Mouse (Mus musculus): ENCODE data around the gene Golm1.
"Not testable (repeated sequence)": the region's sequence is repeated elsewhere in the genome, so short reads cannot be mapped to it uniquely, and the experiment has no call there.

The Golm1 gene

DNA sequence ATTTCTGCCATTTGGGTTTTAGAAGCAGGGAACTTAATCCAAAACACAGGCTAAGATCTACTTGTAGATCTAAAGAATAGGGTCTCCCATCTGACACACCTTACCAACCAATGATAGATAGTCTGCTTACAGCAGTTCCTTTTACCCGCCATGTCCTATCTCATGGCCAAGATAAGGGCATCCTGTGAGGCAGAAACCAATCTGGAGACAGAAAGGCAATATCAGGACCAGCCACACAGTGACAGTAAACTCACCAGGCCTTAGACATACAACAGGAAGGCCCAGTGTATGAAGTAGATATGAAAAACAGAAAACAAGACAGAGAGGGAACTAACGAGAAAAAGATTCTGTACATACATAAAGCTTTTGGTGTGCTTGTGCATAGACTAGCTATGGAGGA is 32.8 kb downstream of the Golm1 start:
- no peak for DNase-seq

DNA sequence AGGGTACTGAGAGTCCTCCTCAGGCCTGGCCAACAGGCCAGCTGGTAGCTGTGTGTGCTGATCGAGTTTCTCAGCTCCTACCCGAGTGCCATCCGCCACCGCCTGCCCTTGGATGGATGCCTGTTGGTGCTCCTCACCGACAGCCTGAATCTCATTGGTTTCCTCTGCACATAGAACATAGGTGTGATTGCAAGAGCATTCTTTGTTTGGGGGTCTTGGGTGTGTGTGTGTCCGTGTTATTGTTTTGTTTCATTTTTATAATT is 35.5 kb downstream of the Golm1 start:
- no peak for DNase-seq

DNA sequence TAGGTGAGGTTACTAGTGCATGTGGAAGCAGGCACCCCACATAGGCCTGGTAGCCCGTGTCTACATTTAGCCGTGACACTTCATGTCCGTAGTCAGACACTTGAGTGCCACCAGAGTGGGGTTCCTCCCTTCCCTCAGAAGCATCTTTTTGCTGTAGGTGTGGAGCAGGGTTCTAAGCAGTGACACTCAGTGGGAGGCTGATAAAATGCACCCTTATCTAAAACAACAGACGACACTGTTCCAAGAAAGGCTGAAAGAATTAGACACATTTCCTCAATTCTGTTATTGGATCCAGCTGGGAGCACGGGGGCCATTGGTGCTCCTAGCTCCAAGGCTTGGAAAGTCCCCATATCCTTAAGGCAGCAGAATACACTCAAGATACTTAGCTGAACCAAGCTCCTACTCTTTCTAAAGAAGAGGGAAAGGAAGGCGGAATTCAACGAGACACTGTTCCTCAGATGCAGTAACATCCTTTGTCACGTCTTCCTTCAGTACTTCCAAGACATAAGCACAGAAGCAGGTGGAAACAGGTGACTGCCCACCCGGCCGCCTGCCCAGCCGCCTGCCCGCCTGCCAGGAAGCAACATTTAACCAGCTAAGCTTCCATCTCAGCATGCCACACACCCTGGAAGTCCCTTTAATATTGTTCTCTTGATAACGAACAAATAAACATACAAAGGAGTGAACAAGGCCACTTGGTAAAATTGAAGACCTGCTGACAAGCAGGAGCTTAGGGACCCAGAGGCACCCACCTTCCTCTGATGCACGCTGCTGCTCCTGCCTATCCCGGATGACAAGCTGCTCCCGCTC is 36.0 kb downstream of the Golm1 start:
- DNase-seq = no peak

DNA sequence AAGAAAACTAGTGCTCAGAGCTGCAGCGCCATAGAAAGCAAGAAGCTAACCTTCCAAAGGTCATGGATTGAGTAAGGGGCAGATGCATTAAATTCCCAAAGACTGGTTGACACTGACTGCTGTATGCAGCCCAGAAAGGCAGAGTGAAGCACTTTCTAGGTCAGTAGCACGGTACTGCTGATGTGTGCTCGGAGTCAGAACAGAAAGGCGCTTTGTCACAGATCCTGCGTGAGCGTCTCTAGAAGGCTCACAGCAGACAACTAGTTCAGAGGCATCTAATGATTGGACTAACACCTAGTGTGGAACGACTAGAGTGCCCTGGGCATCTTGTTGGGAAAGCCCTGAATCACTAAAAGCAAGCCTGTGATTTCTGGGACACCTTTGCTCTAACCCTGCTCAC is 37.8 kb downstream of the Golm1 start:
- DNase-seq = no peak

DNA sequence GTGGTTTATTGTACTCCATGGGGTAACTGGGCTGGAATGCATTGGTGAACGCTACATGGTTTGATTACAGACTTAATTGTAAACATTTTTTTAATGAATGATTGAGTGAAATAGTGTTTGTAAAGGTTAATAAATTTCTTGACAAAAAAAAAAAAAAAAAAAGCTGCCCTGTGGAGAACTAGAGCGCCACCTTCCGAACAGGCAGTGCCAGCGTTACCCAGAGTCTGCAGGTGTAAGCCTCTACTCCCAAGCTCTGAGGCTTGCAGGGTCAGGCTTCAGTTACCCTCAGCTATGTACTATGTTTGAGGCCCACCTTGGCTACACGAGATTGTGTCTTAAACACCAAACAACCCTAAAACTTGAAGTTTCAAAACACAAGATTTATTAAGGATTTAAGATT is 41.0 kb downstream of the Golm1 start:
- DNase-seq = no peak

DNA sequence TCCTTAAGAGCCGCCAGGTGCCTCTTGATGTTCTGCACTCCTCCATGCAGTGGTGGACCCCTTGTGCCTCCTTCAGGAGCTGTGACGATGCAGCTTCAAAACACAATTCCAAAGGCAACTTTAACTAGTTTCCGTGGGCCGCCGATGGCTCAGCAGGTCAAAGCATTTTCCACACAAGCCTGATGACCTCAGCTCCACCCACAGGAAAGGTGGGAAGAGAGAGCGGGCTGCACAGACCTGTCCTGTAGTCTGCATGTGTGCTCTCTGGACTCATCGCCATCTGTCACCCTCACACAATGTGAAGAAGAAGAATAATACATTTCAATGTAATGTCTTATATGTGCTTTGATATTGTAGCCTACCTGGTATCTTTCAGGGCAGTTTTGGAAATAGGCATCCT is 48.9 kb downstream of the Golm1 start:
- no peak for DNase-seq

DNA sequence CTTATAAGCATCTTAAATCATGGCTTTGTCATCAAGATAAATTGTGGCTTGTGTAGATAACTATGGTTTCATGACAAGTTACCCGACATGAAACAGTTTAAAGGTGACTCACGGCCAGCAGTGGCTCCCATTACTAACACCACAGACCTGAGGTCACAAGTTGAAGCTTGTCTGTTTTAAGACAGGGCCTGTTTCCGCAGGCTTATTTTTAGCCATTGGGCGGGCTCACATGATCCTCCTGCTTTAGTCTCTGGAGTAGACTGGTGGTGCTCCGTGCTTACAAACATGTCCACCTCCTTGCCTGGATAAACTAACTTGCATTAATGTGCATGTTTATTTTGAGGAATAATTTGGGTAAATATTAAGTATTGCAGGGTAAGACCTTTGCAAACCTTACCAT is 50.7 kb downstream of the Golm1 start:
- DNase-seq = peak; percentile 28

DNA sequence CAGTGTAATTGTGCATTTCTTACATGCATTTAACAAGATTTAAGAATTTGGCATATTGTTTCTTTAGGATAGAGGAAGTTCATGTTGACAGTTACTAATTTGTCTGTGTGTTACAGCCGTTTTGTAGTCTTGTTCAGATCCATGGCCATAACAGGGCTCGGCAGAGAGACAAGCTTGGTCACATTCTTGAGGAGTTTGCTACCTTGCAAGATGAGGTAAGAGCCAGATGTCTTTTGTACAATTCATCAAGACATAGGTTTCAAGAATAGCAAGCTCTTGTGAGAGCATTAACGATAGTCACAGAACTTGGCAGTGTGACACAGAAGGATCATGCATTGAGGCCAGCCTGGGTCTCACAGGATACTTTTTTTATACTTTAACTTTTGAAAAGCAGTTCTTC is 51.2 kb downstream of the Golm1 start:
- DNase-seq = no peak

DNA sequence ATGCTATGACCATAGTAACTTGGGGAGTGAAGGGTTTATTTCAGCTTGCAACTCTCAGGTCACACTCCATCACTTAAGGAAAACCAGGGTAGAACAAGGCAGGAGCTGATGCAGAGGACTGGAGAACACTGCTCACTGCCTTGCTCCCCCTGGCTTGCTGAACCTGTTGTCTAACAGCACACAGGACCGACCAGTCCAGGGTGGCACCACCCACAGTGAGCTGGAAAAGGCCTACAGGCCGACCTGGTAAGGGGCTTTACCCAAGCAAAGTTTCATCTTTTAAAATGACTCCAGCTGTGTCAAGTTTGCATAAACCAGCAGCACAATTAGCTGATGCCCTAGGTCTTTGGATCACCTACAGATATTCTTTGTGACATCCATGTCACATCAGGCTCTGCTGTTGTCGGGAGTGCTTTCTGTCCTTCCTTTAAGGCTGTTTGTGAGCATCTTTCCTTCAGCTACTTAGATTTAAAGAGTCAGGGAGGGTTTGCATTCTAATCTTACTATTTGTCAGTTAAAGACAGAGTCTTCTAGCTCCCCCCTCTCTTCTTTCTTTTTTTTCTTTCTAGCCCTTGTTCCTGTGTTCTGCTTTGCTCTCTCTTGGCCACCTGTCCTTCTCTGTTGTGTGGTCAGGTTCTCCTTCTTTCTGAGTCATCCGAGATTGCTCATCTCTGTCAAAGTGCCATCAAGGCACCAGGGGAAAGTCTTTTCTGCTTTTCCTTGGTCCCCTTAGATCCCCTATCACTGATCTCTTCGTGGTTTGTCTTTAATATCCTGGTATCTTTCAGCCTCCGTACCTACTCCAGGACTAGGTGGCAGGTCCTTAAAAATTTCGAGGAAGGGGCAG is 53.7 kb downstream of the Golm1 start:
- no peak for DNase-seq

DNA sequence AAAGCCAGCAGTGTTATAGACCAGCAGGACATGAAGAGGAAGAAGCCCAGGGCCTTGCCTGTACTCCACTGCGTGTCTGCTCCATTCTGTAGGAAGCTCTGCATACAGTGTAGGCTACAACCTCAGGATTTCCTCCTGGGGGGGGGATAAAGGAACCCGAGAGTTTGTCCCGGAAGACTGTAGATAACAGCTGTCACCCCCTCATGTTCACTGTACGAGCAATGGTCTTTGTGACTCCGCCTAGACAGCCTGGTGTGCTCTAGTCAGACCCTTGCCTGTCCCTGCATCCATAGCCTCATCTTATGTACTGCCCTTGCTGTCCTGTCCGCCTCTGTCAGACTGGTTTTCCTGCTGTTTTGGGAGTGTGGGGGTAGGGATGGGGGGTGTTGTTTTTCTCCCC is 57.1 kb downstream of the Golm1 start:
- no peak for DNase-seq

DNA sequence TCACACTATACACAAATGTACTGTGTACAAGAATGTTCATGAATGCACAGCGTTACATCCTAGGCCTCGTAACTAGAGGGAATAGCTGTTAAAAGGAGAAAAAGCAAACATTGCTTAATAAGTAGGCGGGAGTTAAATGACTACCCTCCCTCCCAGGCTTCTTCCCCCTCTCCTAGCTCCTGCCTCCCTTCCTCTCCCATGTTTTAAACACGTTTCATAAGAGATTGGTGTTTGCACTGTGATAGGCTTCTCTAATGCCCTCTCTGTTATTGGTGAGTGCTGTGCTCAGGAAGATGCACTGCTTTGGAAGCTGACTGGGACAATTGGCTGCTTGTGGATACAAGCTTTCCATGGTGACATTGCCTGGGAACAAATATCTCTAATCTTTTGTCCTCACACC is 60.1 kb downstream of the Golm1 start:
- DNase-seq = no peak

DNA sequence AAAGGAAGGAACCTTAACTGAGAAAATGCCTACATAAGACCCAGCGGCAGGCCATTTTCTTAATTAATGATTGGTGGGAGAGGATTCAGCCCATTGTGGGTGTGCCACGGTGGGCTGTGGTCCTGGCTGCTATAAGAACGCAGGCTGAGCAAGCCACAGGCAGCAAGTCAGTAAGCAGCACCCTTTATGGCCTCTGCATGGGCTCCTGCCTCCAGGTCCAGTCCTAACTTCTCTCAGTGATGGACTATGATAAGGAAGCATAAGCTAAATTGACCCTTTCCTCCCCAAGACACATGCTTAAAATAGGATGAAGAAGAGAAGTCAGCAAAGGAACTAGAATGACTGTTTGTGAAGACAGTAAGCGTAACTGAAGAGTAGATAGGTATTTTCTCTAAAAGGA is 60.5 kb downstream of the Golm1 start:
- no peak for DNase-seq

DNA sequence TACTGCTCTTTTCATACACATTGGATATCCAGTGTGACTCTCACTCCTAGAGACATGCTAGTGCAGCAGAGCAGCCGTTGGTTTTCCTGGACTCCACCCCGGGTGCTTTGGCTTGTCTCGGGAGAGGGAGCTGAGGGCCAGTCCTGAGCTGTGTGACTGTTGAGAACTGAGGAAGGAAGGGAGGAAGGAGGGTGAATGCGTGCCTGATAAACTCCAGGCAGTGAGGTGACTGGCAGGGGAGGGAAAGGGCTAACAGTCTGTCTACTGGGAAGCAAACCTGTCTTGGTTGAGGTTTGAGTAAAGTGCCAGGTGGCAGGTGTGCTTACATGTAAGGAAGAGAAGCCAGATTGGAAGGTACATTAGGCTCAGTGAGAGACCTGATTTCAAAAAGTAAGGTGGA is 61.7 kb downstream of the Golm1 start:
- no peak for DNase-seq

DNA sequence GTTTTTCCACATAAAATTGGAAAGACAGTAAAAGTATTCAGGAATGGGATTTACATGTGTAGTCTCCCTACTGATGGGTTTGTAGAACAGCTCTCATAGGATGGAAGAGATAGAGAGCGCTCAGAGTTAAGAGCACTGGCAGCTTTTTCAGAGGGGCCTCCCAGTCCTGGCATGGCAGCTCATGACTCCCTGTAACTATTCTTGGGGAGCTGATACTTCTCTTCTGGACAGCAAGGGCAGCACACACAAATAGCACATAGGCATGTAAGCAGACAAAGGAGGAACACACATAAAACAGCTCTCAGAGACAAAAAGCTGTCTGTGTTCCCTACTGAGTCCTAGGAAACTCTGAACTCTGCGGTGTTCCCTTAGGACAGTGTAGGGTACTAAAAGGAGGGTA is 65.2 kb downstream of the Golm1 start:
- no peak for DNase-seq

DNA sequence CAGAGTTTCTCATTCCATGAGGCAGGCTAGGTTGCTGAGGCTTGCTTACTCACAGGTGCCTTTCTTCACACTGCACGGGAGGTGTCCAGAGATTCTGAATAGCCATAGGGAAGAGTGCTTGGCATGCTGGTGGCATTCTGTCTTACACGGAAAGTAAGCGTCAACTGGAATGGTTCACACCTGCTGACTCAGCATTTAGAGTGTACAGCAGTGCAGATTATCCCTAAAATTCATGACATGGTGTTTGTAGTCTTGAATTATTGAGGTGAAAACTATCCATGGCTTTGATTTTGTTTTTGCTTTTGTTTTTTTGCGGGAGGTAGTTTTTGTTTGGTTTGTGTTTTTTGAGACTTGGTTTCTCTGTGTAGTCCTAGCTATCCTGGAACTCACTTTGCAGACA is 65.7 kb downstream of the Golm1 start:
- DNase-seq = no peak

DNA sequence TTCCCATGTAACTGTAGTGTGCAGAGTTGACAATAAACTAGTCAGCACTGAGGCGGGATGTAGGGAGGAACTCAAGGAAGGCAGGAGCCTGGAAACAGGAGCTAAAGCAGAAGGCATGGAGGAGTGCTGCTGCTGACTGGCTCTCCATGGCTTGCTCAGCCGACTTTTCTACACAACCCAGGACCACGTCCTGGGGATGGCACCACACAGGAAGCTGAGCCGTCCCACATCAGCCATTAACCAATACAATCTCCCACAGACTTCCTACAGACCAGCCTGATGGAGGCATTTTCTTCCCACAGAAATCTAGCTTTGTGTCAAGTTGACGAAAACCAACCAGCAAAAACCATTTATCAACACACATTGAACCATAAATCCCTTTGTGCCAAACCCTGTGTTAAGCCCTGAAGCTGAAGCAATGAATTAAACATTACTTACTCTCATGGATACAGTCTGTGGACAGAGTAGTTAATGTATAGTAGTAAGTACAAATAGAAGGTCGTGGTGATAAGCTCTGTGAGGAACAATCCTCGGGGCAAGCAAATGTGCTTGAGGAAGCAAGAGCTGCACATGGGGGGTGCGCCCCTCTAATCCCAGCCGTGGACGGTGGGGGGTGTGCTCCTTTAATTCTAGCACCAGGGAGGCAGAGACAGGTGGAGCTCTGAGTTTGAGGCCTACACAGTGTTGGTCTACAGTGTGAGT is 70.2 kb downstream of the Golm1 start:
- DNase-seq = no peak

DNA sequence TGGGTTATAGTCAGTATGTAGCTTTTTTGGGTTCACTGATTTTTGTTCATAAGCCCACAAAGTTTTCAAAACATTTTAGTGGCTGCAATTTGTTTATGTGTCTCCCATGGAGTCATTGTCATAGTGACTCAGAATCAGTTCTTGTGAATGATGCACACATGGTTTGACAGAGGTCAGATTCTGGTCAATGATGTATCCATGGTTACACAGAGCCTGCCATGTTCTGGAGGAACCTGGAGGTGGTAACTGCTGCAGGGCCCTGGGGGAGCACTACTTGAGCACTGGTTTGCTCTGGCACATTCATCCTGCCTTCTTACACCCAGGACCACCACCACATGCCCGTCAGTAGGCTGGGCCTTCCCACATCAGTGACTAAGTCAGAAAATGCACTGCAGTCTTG is 71.1 kb downstream of the Golm1 start:
- no peak for DNase-seq

DNA sequence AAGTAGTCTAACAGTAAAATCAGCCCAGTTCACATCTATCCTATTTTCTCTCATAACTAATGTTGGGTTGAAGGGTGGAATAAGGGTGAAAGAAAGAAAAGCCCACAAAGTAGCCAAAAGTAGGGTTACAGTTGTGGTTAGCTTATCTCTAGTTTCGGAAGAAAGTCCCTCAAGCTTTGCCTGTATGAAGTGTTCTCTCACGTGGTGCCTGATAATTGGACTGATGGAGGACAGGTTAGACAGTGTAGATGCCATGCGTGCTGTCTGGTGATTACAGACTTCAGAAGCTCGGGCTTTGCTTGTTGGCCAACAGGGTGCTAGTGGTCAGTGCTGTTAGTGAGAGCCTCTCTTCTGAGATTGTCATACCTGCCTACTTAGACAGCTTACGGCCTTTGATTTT is 72.5 kb downstream of the Golm1 start:
- DNase-seq = no peak

DNA sequence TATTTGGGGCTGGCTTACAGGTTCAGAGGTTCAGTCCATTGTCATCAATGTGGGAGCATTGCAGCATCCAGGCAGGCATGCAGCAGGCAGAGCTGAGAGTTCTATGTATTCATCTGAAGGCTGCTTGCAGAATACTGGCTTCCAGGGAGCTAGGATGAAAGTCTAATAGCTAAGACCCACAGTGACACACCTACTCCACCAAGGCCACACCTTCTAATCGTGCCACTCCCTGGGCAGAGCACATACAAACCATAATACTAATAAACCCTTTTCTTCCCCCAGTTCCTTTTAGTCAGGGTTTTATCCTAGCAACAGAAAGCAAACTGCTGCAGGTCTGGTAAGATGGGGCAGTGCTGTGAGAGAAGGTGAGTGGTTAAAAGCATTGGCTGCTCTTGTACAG is 83.0 kb downstream of the Golm1 start:
- no peak for DNase-seq

DNA sequence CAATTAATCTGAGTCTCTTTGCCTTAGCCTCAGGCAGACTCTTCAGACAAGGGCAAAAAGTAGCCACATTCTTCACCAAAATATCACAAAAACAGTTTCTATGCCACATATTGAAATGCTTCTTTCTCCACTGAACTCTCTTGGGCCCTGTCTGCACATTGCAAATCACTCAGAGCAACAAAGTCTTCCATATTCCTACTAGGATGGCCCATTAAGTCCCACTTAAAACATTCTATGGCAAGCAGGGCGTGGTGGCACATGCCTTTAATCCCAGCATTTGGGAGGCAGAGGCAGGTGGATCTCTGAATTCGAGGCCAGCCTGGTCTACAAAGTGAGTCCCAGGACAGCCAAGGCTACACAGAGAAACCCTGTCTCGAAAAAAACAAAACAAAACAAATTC is 83.6 kb downstream of the Golm1 start:
- not testable (repeated sequence) for DNase-seq

DNA sequence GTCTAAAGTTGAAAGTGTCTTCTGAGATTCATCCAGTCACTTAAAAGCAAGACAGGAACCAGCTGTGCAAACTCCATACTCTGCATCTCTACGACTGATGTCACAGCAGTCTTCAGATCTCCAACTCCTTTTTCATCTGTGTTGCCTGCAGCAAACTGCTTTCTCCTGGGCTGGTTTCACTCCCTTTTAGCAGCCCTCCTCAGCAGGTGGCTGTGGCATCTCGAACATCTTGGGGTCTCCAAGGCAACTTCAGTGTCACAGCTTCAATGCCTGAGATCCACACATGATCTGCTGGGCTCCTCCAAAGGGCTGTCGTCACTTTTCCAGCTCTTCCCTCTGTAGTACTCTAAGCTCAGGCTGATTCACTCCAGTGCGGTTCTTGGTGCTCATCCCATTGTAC is 84.9 kb downstream of the Golm1 start:
- no peak for DNase-seq

DNA sequence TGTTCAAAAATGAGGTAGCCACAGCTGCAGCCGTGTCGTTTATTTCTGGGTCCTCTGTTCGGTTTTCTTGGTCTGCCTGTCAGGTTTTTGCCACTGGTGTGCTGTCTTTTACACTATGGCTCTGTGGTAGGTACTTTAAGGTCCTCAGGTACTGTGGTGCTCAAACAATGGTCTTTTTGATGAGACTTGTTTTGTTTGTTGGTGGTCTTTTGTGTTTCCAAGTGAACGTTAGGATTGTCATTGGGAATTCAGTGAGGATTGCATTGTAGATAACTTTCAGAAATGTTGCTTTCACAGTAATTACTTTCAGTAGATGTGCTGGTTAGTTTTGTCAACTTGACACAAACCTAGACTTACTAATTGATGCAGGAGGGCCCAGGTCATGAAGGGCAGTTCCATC is 85.9 kb downstream of the Golm1 start:
- no peak for DNase-seq

DNA sequence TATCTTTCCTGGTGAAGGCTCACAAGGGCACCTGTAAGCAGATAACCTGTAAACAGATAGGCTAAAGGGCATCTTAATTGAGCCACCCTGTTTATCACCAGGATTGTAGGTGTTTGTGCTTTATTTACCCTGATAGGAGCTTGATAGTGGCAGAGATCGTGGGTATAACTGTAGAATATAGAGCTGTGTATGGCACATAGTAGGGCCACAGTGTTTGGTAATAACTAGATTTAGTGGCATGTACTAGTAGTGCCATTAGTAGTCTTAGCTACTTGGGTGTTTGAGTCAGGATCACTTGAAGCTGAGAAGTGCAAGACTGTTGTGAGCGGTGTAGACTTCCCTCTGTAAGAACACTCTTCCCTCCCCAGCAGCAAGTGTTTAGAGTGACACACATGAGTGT is 88.4 kb downstream of the Golm1 start:
- no peak for DNase-seq

DNA sequence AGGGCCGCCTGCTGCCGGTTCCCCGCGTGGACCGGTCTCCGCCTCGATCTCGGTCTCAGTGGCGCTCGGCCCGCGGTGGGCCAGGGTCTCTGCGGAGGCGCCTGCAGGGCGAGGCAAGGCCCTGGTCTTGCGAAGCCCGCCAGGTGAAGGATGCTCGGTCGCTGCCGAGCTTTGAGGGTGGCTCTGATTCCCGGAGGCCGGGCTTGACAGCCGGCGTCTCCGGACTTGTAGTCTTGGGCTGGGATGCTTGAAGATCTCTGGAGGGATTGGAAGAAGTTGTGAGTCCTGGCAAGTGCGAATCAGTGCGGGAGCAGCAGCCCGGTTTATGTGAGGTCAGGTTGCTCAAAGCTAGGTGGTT is 90.0 kb downstream of the Golm1 start:
- peak; percentile 32 for DNase-seq
